Mouse (Mus musculus) kidney, postnatal 0 days (tissue): ENCODE measurements at regions not wholly inside any gene's neighbourhood (a gene's known extent, or its start where the extent isn't known, plus 50 kb on each side); places are given as distances from the start of the nearest gene placed in this dataset.
A peak's percentile ranks its signal among the peaks of the same experiment; 100 is the strongest.

Experiments
- ATAC-seq: fragments of 200-750 bp; cut with Nextera tagmentation; replicated peaks from 2 replicates; pipeline ENCODE4 v1.8.0; 2017; ENCODE audit warnings: low read depth, moderate number of reproducible peaks, moderate TSS enrichment, moderate library complexity; ENCODE audit not compliant: low FRiP score
- DNase-seq: peaks from one replicate; pipeline ENCODE4 v3.0.0-alpha.2; 2016; ENCODE audit warnings: low spot score
- H3K27ac ChIP-seq: fragments of 300-500 bp; sonication (generic); 2 replicates; pipeline ENCODE4 v1.5.1; 2014; ENCODE audit warnings: mild to moderate bottlenecking
- H3K27me3 ChIP-seq: fragments of 300-500 bp; sonication (generic); 2 replicates; pipeline ENCODE4 v1.6.1; 2014; ENCODE audit warnings: low read length, mixed read lengths; ENCODE audit not compliant: insufficient read depth
- H3K36me3 ChIP-seq: fragments of 300-500 bp; sonication (generic); 2 replicates; pipeline ENCODE4 v1.6.1; 2014; ENCODE audit warnings: low read length, mixed read lengths; ENCODE audit not compliant: insufficient read depth
- H3K4me1 ChIP-seq: fragments of 300-500 bp; sonication (generic); replicated peaks from 2 replicates; pipeline ENCODE4 v1.6.1; 2014; ENCODE audit warnings: antibody characterized with exemption, low read length, mixed read lengths; ENCODE audit not compliant: insufficient read depth
- H3K4me2 ChIP-seq: fragments of 300-500 bp; sonication (generic); 2 replicates; pipeline ENCODE4 v1.6.1; 2014; ENCODE audit warnings: mild to moderate bottlenecking, low read length, moderate library complexity, mixed read lengths
- H3K4me3 ChIP-seq: fragments of 300-500 bp; sonication (generic); replicated peaks from 2 replicates; pipeline ENCODE4 v1.5.1; 2014; ENCODE audit warnings: low read depth, low read length
- H3K9ac ChIP-seq: fragments of 300-500 bp; sonication (generic); 2 replicates; pipeline ENCODE4 v1.6.1; 2014; ENCODE audit warnings: low read depth, low read length
- H3K9me3 ChIP-seq: fragments of 300-500 bp; sonication (generic); replicated peaks from 2 replicates; pipeline ENCODE4 v1.6.1; 2016; ENCODE audit warnings: low read length, inconsistent platforms, mixed read lengths
- CTCF ChIP-seq: IDR thresholded peaks from 2 replicates; pipeline ENCODE4 v1.5.1; 2016; ENCODE audit warnings: antibody characterized with exemption, low read depth, mild to moderate bottlenecking, moderate library complexity
- whole genome bisulfite sequencing: fragments of 180-500 bp; shearing (Covaris S2); extraction: QIAGEN DNeasy Blood & Tissue Kit; methylation state at CpG from one replicate; pipeline ENCODE4 v1.1.7; 2014; 5-methylcytosine and 5-hydroxymethylcytosine counted together

DNA sequence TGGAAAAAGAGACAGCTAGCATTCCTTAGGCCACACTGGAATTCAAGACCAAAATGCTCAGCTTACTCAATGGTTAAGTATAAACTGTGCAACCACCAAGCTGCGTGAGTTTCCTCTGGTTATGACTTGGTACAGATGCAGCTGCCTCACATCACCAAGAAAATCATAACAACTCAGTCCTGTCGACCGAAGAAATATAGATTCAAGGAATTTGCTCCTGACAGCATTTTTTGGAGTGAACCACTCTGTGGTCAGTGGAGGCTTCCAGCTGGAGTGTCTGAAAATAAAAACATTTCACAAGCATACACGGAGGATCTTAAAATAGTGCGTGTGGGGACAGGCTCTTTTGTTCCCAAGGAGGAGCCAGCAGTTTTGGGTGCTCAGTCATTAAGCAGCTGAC is 253.8 kb downstream of the Bckdhb start:
- ATAC-seq = peak; percentile 74; the same call in 1 of the 2 replicates
- H3K9ac ChIP-seq = no peak overlapping the region
- H3K4me2 ChIP-seq = no peak overlapping the region
- H3K4me1 ChIP-seq = no peaks in the 10 kb centered on the region
- no peaks in the 10 kb centered on the region for H3K27me3 ChIP-seq
- H3K9me3 ChIP-seq = no peaks in the 10 kb centered on the region
- H3K36me3 ChIP-seq = no peaks in the 10 kb centered on the region
- WGBS = 59% methylated on average over 5 of the region's 5 CpGs
- DNase-seq = peak; percentile 85
- H3K4me3 ChIP-seq = no peak overlapping the region
- no peak for TF ChIP-seq CTCF
- no peak overlapping the region for H3K27ac ChIP-seq

DNA sequence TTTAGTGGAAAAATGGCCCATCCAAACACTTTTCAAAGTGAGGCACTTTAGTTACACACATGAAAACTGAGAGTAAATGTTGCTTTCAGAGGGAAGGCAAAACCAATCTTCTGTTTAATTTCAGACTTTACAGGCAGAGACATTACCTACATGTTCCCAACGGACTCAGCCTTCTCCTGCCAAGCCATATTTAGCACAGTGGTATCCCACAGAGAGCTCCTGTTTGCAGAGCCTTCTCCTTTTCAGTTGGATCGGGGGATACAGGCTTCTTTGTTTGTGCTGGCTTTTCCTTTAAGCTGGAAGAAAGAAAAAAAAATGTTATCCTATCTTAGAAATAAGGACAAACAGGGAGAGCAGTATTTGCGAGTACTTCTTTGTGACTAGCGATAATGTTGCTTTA is 254.3 kb downstream of the Bckdhb start:
- Histone ChIP-seq H3K9ac (no peak overlapping the region), H3K4me2 (no peak overlapping the region), H3K9me3 (no peaks in the 10 kb centered on the region), H3K4me1 (no peaks in the 10 kb centered on the region), H3K4me3 (no peak overlapping the region), H3K36me3 (no peaks in the 10 kb centered on the region), H3K27ac (no peak overlapping the region), H3K27me3 (no peaks in the 10 kb centered on the region)
- TF ChIP-seq CTCF = no peak
- 58% methylated on average over 4 of the region's 4 CpGs for WGBS
- ATAC-seq (no peak), DNase-seq (no peak)

DNA sequence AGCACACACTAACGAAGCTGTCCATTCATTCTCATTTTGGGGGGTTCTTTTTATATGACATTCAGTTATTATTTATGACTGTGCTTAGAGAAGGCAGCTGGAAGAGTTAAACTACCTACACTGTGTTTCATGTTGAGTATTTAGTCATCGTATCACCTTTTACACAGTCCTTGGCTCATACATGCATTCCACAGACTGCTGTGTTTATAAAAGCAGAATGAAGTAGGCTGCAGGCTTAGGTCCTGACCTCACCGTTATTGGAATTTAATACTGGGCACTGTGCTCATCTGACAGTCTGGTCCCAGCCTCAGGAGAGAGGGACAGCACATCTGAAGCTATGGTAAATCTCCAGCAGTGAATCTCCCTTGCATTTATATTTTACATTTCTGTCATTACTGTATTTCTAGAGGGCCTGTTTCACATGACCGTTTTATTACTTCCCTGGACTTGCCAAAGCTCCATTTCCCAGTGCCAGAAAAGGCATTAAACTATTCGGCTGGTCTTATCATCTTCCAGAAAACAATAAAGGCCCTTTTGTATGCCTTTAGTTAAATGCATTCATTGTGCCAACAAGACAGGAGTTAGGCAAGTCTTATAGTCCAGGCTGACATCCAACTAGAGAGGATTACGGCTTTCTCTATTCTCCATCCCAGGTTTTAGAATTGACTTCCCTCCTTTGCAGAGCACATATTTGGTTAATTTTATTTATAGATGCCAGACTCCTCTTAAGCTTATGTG is 258.9 kb downstream of the Bckdhb start:
- Histone ChIP-seq H3K36me3 (no peaks in the 10 kb centered on the region), H3K27ac (no peak overlapping the region), H3K9me3 (no peaks in the 10 kb centered on the region), H3K4me2 (no peak overlapping the region), H3K4me1 (no peaks in the 10 kb centered on the region), H3K4me3 (no peak overlapping the region), H3K27me3 (no peaks in the 10 kb centered on the region), H3K9ac (no peak overlapping the region)
- WGBS = 46% methylated on average over 6 of the region's 6 CpGs
- ATAC-seq (no peak), DNase-seq (peak; percentile 28)
- no peak for TF ChIP-seq CTCF

DNA sequence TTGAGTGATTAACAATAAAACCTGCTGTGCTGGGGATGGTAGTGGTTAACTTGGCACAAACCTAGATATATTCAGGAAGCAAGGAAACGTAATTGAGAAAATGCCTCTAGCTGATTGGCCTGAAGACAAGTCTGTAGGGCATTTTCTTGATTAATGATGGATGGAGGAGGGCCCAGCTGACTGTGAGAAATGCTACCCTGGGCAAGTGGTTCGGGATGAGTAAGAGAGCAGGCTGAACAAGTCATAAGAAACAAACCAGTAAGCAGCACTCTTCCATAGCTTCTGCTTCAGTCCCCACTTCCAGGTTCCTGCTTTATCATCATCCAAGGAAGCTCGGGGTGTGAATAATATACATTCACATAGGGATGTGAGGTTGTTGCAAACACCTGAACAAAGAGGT is 262.6 kb downstream of the Bckdhb start:
- Histone ChIP-seq H3K9me3 (no peaks in the 10 kb centered on the region), H3K4me1 (no peaks in the 10 kb centered on the region), H3K4me3 (no peak overlapping the region), H3K4me2 (no peak overlapping the region), H3K9ac (no peak overlapping the region), H3K27ac (no peak overlapping the region), H3K36me3 (no peaks in the 10 kb centered on the region), H3K27me3 (no peaks in the 10 kb centered on the region)
- TF ChIP-seq CTCF = no peak
- 62% methylated on average over 3 of the region's 3 CpGs for WGBS
- ATAC-seq (no peak), DNase-seq (no peak)

DNA sequence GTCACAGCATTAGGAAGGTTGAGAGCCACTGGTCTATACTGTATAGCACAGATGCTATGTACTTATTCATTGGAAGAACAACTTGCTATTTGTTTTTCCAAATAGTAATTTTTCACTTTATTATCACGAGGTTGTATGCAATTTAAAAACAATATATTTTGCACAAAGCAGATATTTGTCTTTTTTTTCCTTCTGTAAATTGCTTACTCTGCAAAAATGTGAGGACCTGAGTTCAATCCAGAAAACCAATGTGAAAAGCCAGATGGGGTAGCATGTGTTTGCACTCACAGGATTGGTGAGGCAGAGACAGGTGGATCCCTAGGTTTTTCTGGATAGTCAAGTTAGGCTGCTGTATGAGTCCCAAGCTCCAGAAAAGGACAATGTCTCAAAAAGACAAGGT is 268.5 kb downstream of the Bckdhb start:
- ATAC-seq = no peak
- no peak for DNase-seq
- H3K9ac ChIP-seq = no peak overlapping the region
- H3K36me3 ChIP-seq = no peaks in the 10 kb centered on the region
- 80% methylated on average over 1 of the region's 1 CpGs for WGBS
- TF ChIP-seq CTCF = no peak
- no peak overlapping the region for H3K27ac ChIP-seq
- no peaks in the 10 kb centered on the region for H3K27me3 ChIP-seq
- H3K4me1 ChIP-seq = no peaks in the 10 kb centered on the region
- H3K4me3 ChIP-seq = no peak overlapping the region
- H3K9me3 ChIP-seq = no peaks in the 10 kb centered on the region
- H3K4me2 ChIP-seq = no peak overlapping the region

DNA sequence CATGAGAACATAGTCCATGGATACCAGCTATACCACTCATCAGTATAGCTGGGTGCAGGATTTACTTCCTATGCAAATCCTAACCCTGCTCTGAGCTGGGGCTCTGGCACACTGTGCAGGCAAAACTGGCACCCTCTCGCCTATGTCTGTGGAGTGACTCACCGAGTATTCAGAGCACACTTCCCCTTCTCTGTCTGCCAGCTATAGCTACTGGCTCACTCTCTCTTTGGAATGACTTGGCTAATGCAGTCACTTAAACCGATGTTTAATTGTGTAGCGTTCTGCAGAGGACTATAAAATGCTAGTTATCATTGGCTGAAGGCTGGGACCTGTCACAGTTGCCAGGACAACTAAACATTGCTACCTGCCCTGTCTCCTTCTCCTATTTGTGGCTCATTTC is 269.8 kb downstream of the Bckdhb start:
- H3K4me1 ChIP-seq = no peaks in the 10 kb centered on the region
- no peak for DNase-seq
- H3K36me3 ChIP-seq = no peaks in the 10 kb centered on the region
- H3K9ac ChIP-seq = no peak overlapping the region
- 83% methylated on average over 4 of the region's 4 CpGs for WGBS
- H3K9me3 ChIP-seq = no peaks in the 10 kb centered on the region
- H3K4me3 ChIP-seq = no peak overlapping the region
- no peak overlapping the region for H3K27ac ChIP-seq
- no peak for TF ChIP-seq CTCF
- H3K27me3 ChIP-seq = no peaks in the 10 kb centered on the region
- no peak overlapping the region for H3K4me2 ChIP-seq
- no peak for ATAC-seq

DNA sequence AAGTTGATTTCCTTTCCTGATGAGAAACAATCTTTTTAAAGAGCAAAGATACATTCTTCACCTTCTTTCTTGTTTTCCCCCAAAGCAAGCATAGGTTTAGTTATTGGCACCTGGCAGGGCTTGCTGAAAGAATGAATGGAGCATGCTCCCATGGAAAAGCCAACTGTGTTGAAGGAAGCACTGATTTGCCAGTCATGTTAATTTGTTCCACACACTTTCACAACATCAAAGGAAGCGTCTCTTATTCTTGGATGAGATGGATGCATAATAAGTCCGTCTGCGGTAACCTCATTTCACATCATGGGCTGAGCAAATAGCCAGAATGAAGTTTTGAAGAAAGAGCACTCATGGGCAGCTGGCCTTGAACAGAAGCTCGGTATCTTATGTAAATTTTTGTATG is 270.4 kb downstream of the Bckdhb start:
- DNase-seq (no peak), ATAC-seq (no peak)
- Histone ChIP-seq H3K27me3 (no peaks in the 10 kb centered on the region), H3K4me1 (no peaks in the 10 kb centered on the region), H3K27ac (no peak overlapping the region), H3K4me2 (no peak overlapping the region), H3K36me3 (no peaks in the 10 kb centered on the region), H3K4me3 (no peak overlapping the region), H3K9me3 (no peaks in the 10 kb centered on the region), H3K9ac (no peak overlapping the region)
- no peak for TF ChIP-seq CTCF
- WGBS = 80% methylated on average over 4 of the region's 4 CpGs
